Mouse (Mus musculus) fibroblast of lung, adult 2 months (primary cell): ENCODE data around the gene Pced1b.
A peak's percentile ranks its signal among the peaks of the same experiment; 100 is the strongest.
"Not testable (repeated sequence)": the region's sequence is repeated elsewhere in the genome, so short reads cannot be mapped to it uniquely, and the experiment has no call there.

Source experiments
- DNase-seq: peaks from one replicate; pipeline ENCODE4 v3.0.0-alpha.2; 2011; ENCODE audit warnings: low read depth

The Pced1b gene

GRCm38 (mm10) chr15:97342336-97342735 lies 95.4 kb downstream of the Pced1b start:
- DNase-seq = no peak

- no peak for DNase-seq
Measured at GRCm38 (mm10) chr15:97342945-97343344, 96.0 kb downstream of the Pced1b start.

- DNase-seq = no peak
Measured at GRCm38 (mm10) chr15:97343921-97344320, 97.0 kb downstream of the Pced1b start.

- no peak for DNase-seq
Measured at GRCm38 (mm10) chr15:97345110-97345509, 98.2 kb downstream of the Pced1b start.

GRCm38 (mm10) chr15:97345917-97346316 lies 99.0 kb downstream of the Pced1b start:
- DNase-seq = no peak

- DNase-seq = no peak
Measured at GRCm38 (mm10) chr15:97346413-97346812, 99.5 kb downstream of the Pced1b start.

- DNase-seq = no peak
Measured at GRCm38 (mm10) chr15:97346897-97347296, 100.0 kb downstream of the Pced1b start.

GRCm38 (mm10) chr15:97348566-97349315 lies 101.8 kb downstream of the Pced1b start:
- no peak for DNase-seq

GRCm38 (mm10) chr15:97350528-97350927 lies 103.6 kb downstream of the Pced1b start:
- no peak for DNase-seq

GRCm38 (mm10) chr15:97351016-97351415 lies 104.1 kb downstream of the Pced1b start:
- DNase-seq = peak; percentile 28

- DNase-seq = no peak
Measured at GRCm38 (mm10) chr15:97351681-97352080, 104.8 kb downstream of the Pced1b start.

- DNase-seq = no peak
Measured at GRCm38 (mm10) chr15:97355676-97356303, 108.9 kb downstream of the Pced1b start.

GRCm38 (mm10) chr15:97357016-97357415 lies 110.1 kb downstream of the Pced1b start:
- DNase-seq = no peak

- no peak for DNase-seq
Measured at GRCm38 (mm10) chr15:97360842-97361770, 114.2 kb downstream of the Pced1b start.

- no peak for DNase-seq
Measured at GRCm38 (mm10) chr15:97361771-97362171, 114.9 kb downstream of the Pced1b start.

- not testable (repeated sequence) for DNase-seq
Measured at GRCm38 (mm10) chr15:97364271-97364670, 117.4 kb downstream of the Pced1b start.

GRCm38 (mm10) chr15:97364968-97365367 lies 118.1 kb downstream of the Pced1b start:
- DNase-seq = no peak

- no peak for DNase-seq
Measured at GRCm38 (mm10) chr15:97368035-97368608, 121.2 kb downstream of the Pced1b start.

GRCm38 (mm10) chr15:97368631-97369030 lies 121.7 kb downstream of the Pced1b start:
- DNase-seq = no peak

GRCm38 (mm10) chr15:97369144-97369543 lies 122.2 kb downstream of the Pced1b start:
- DNase-seq = no peak

GRCm38 (mm10) chr15:97370880-97371279 lies 124.0 kb downstream of the Pced1b start:
- DNase-seq = no peak

- DNase-seq = not testable (repeated sequence)
Measured at GRCm38 (mm10) chr15:97372043-97372442, 125.1 kb downstream of the Pced1b start.
